Mouse (Mus musculus) liver, embryonic 12.5 days (tissue): ENCODE measurements around the gene Cyp2ab1. TPM values are rescaled to one million over a fixed set of nuclear protein-coding genes. Genes with fewer than 3 reads are reported as not detected.
A peak's percentile ranks its signal among the peaks of the same experiment; 100 is the strongest.

Experiments
- ATAC-seq: fragments of 200-750 bp; cut with Nextera tagmentation; 2 replicates; pipeline ENCODE4 v1.8.0; 2017; ENCODE audit warnings: moderate number of reproducible peaks, mild to moderate bottlenecking, moderate library complexity
- H3K27ac ChIP-seq: fragments of 300-500 bp; sonication (generic); 2 replicates; pipeline ENCODE4 v1.5.1; 2016; ENCODE audit warnings: mild to moderate bottlenecking
- H3K27me3 ChIP-seq: fragments of 300-500 bp; sonication (generic); replicated peaks from 2 replicates; pipeline ENCODE4 v1.6.1; 2016; ENCODE audit warnings: mild to moderate bottlenecking, moderate library complexity
- H3K36me3 ChIP-seq: fragments of 300-500 bp; sonication (generic); 2 replicates; pipeline ENCODE4 v1.6.1; 2016; ENCODE audit warnings: mild to moderate bottlenecking, moderate library complexity
- H3K4me1 ChIP-seq: fragments of 300-500 bp; sonication (generic); 2 replicates; pipeline ENCODE4 v1.6.1; 2016
- H3K4me2 ChIP-seq: fragments of 300-500 bp; sonication (generic); 2 replicates; pipeline ENCODE4 v1.6.1; 2016; ENCODE audit warnings: mild to moderate bottlenecking, moderate library complexity
- H3K4me3 ChIP-seq: fragments of 300-500 bp; sonication (generic); 2 replicates; pipeline ENCODE4 v1.5.1; 2016; ENCODE audit warnings: mild to moderate bottlenecking, moderate library complexity
- H3K9ac ChIP-seq: fragments of 300-500 bp; sonication (generic); 2 replicates; pipeline ENCODE4 v1.6.1; 2016; ENCODE audit warnings: mild to moderate bottlenecking, moderate library complexity
- H3K9me3 ChIP-seq: fragments of 300-500 bp; sonication (generic); replicated peaks from 2 replicates; pipeline ENCODE4 v1.6.1; 2016; ENCODE audit warnings: mild to moderate bottlenecking, moderate library complexity
- WGBS: fragments of 180-500 bp; shearing (Covaris S2); methylation state at CpG from one replicate; pipeline ENCODE4 v1.1.7; 2016; ENCODE audit not compliant: insufficient replicate concordance; 5-methylcytosine and 5-hydroxymethylcytosine counted together
- polyA plus RNA-seq: library from polyadenylated mRNA; unstranded; fragments of >200 nt; fragmentation: Nextera tagmentation; extraction: Ambion mirVana; gene quantifications from 2 replicates; pipeline ENCODE4 v1.2.1, GENCODE M21; 2016

The Cyp2ab1 gene
- polyA plus RNA-seq, 1 experiment from 2014 or later: not detected

DNA sequence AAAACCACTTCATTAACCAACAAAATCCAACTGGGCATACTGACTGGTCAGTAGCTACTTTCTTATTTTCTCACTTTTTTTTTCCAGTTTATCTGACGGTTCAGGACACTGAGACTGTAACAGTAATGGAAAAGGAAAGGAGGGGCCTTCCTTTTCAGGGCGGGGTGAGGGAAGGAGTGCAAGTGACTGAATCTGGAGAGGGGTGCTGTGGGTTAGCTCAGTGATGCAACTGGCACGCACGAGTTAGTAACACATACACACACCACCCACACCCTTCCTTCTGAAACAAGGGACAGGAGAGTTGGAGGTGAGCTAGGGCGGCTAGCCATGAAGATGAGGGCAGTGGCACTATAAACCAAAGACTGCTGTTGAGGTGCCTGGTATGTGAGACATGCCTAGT is 1.3 kb downstream of the Cyp2ab1 start:
- ATAC-seq: no peak
- Histone ChIP-seq H3K4me2 (no peak overlapping the region), H3K4me1 (no peaks in the 10 kb centered on the region), H3K9me3 (no peaks in the 10 kb centered on the region), H3K4me3 (no peak overlapping the region), H3K9ac (no peak overlapping the region), H3K27me3 (no peaks in the 10 kb centered on the region), H3K27ac (no peak overlapping the region), H3K36me3 (no peaks in the 10 kb centered on the region)
- WGBS: 43% methylated on average over 5 of the region's 5 CpGs

DNA sequence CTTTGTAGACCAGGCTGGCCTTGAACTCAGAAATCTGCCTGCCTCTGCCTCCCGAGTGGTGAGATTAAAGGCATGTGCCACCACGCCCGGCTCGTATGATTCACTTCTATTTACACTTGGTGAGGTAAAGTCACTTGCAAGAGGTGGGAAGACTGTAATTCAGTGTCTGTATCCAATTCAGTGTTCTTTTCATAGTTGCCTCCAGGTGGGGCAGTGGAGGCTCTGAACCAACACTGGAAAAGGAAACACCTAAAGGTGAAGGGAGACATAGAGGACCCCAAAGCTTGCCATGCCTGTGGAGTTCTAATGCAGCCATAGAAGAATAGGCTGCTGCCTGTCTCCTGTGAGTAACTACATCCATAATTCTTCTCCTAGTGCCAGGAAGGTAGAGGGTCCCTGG is 2.9 kb downstream of the Cyp2ab1 start:
- Histone ChIP-seq H3K9ac (no peak overlapping the region), H3K4me3 (no peak overlapping the region), H3K4me2 (no peak overlapping the region), H3K9me3 (no peaks in the 10 kb centered on the region), H3K27ac (no peak overlapping the region), H3K4me1 (no peaks in the 10 kb centered on the region), H3K36me3 (no peaks in the 10 kb centered on the region), H3K27me3 (no peaks in the 10 kb centered on the region)
- 74% methylated on average over 4 of the region's 4 CpGs for WGBS
- no peak for ATAC-seq

DNA sequence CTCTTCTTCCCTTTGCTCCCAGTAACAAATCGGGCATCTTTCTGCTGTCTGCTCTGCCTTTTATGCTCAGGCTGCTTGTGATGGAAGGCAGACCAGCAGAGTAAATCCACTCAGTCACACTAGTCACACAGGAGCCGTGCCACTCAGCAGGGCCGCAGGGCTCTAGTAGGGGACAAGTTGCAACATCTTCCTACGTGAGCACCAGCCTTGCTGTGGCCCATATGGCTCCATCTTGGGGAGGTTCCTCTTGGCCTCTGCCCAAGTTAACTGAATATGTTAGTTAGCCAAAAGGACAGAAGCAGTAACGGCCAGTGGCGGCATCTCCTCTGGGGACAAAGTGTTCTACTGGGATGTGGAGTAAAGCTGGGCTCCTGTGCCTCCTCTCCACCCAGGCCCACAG is 8.4 kb downstream of the Cyp2ab1 start:
- Histone ChIP-seq H3K4me1 (no peaks in the 10 kb centered on the region), H3K27me3 (no peaks in the 10 kb centered on the region), H3K4me3 (no peak overlapping the region), H3K9me3 (no peaks in the 10 kb centered on the region), H3K9ac (no peak overlapping the region), H3K36me3 (no peaks in the 10 kb centered on the region), H3K27ac (no peak overlapping the region), H3K4me2 (no peak overlapping the region)
- no peak for ATAC-seq
- WGBS: 70% methylated on average over 6 of the region's 6 CpGs

DNA sequence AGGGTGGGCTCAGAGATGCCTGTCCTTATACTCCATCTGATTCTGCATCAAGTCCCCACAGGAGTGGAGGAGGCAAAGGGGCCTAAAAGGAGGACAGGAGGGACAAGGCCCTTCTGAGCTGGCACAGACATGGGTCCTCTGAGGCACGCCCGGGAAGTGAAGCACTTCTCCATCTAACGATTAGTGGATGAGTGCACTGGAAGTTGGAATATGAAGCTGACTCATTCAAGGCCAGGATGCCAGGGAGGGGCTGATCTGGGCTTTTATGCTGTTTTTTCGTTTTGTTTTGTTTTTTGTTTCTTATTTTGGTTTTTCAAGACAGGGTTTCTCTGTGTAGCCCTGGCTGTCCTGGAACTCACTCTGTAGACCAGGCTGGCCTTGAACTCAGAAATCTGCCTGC is 9.9 kb downstream of the Cyp2ab1 start:
- Histone ChIP-seq H3K4me3 (no peak overlapping the region), H3K4me1 (no peaks in the 10 kb centered on the region), H3K9ac (no peak overlapping the region), H3K27ac (no peak overlapping the region), H3K36me3 (no peaks in the 10 kb centered on the region), H3K27me3 (no peaks in the 10 kb centered on the region), H3K9me3 (no peaks in the 10 kb centered on the region), H3K4me2 (no peak overlapping the region)
- 64% methylated on average over 4 of the region's 4 CpGs for WGBS
- no peak for ATAC-seq

GRCm38 (mm10) chr16:20312272-20312671 is 12.9 kb downstream of the Cyp2ab1 start:
- H3K4me2 ChIP-seq: no peak overlapping the region
- H3K27ac ChIP-seq: no peak overlapping the region
- H3K9me3 ChIP-seq: no peaks in the 10 kb centered on the region
- no peaks in the 10 kb centered on the region for H3K36me3 ChIP-seq
- H3K27me3 ChIP-seq: no peaks in the 10 kb centered on the region
- H3K9ac ChIP-seq: no peak overlapping the region
- H3K4me3 ChIP-seq: no peak overlapping the region
- no peak for ATAC-seq
- H3K4me1 ChIP-seq: no peaks in the 10 kb centered on the region
- 55% methylated on average over 14 of the region's 14 CpGs for WGBS

DNA sequence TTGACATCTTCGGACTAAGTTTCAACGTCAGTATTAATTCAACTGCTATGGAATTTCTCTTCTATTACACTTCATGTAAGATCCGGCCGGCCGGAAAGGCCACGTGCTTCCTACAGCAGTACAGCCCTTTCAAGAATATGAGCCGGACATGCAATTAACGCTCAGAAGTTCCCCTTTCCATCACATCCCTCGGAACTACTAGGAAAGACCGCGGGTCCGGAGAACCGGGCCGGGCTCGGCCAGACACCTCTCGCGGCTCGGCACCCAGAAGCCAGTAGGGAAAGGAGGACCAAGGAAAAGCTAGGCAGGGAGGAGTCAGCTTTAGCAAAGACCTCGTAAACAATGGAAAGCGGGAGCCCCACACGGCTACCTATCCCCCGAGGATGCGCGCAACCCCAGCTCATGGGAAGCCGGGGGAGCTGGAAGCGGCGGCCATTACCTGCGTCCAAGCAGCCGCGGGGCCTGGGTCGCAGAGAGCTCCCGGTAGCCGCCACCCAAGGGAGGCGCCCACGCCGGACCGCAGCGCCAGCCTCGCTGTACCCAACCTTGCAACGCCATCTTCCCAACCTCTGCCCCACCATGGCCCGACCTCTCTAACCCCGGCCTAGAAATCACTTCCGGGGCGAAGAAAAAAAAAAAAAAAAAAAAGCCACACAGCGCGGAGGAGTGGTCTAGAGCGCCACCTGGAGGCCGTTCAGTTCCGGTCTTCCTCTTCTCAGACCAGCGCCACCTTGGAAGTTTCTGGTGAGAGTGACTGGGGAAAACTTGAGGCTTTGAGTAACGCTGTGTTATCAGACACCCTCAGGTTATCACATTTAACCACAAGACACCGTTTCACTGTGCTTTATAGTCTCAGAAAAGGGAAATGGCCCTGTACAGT is 23.2 kb downstream of the Cyp2ab1 start, which contains the start of gene Parl:
Gene Parl (minus strand): TSS at position 618 of the 880 bp plus-strand sequence.
- H3K9me3 ChIP-seq: no peaks in the 10 kb centered on the region
- under 1% methylated on average over 52 of the region's 52 CpGs for WGBS
- H3K4me3 ChIP-seq: peak within 1 kb of the TSS; percentile 94
- H3K27me3 ChIP-seq: no peaks in the 10 kb centered on the region
- peak; percentile 93 for ATAC-seq
- H3K4me2 ChIP-seq: peak within 1 kb of the TSS; percentile 84
- H3K4me1 ChIP-seq: peaks cover 26% of the 10 kb centered on the region
- H3K9ac ChIP-seq: peak within 1 kb of the TSS; percentile 87
- H3K36me3 ChIP-seq: peaks cover 15% of the 10 kb centered on the region
- peak within 1 kb of the TSS; percentile 69 for H3K27ac ChIP-seq

- H3K9ac ChIP-seq: no peak overlapping the region
- H3K27ac ChIP-seq: no peak overlapping the region
- H3K9me3 ChIP-seq: no peaks in the 10 kb centered on the region
- no peaks in the 10 kb centered on the region for H3K27me3 ChIP-seq
- peak overlapping the region; percentile 94; the same call in 1 of the 2 replicates for H3K4me3 ChIP-seq
- 82% methylated on average over 2 of the region's 2 CpGs for WGBS
- ATAC-seq: no peak
- H3K36me3 ChIP-seq: peaks cover 33% of the 10 kb centered on the region
- H3K4me2 ChIP-seq: no peak overlapping the region
- peaks cover 26% of the 10 kb centered on the region for H3K4me1 ChIP-seq
These were observed 25.1 kb downstream of the Cyp2ab1 start for GRCm38 (mm10) chr16:20300076-20300475.

GRCm38 (mm10) chr16:20280238-20280637 is 45.0 kb downstream of the Cyp2ab1 start:
- no peak for ATAC-seq
- Histone ChIP-seq H3K36me3 (peaks cover 71% of the 10 kb centered on the region), H3K27me3 (no peaks in the 10 kb centered on the region), H3K4me3 (no peak overlapping the region), H3K4me2 (no peak overlapping the region), H3K4me1 (no peaks in the 10 kb centered on the region), H3K9me3 (no peaks in the 10 kb centered on the region), H3K27ac (no peak overlapping the region), H3K9ac (no peak overlapping the region)
- WGBS: 60% methylated on average over 4 of the region's 4 CpGs

GRCm38 (mm10) chr16:20279395-20279794 is 45.8 kb downstream of the Cyp2ab1 start:
- Histone ChIP-seq H3K27ac (no peak overlapping the region), H3K27me3 (no peaks in the 10 kb centered on the region), H3K9ac (no peak overlapping the region), H3K4me3 (no peak overlapping the region), H3K4me2 (no peak overlapping the region), H3K36me3 (peaks cover 63% of the 10 kb centered on the region), H3K9me3 (no peaks in the 10 kb centered on the region), H3K4me1 (no peaks in the 10 kb centered on the region)
- 75% methylated on average over 5 of the region's 5 CpGs for WGBS
- no peak for ATAC-seq

DNA sequence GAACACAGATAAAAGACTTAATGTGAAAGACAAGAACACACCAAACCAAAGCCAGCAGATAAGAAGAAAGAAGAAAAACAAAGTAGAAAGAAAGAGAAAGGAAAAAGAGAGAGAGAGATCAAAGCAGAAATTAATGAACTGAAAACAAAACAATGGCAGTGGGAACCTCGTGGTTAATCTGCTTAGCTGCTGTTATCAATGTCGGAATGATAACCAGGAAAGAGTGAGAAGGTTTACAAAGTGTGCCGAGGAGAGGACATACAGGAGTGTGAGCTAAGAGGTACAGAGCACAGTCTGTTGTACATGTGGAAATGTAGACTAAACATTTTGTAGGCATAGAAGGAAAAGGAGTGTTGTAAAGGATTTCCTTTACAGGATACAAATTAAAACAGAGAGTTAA is 52.2 kb downstream of the Cyp2ab1 start:
- H3K4me1 ChIP-seq: 0 out of 2 replicates have a peak, but pooled peaks cover 2% of the 10 kb centered on the region
- H3K27ac ChIP-seq: no peak overlapping the region
- no peak for ATAC-seq
- 14% methylated on average over 3 of the region's 3 CpGs for WGBS
- H3K9ac ChIP-seq: no peak overlapping the region
- no peak overlapping the region for H3K4me2 ChIP-seq
- H3K27me3 ChIP-seq: peaks cover 4% of the 10 kb centered on the region; the same call in 1 of the 2 replicates
- no peaks in the 10 kb centered on the region for H3K9me3 ChIP-seq
- H3K4me3 ChIP-seq: no peak overlapping the region
- 0 out of 2 replicates have a peak, but pooled peaks cover 2% of the 10 kb centered on the region for H3K36me3 ChIP-seq

GRCm38 (mm10) chr16:20271339-20271738 is 53.9 kb downstream of the Cyp2ab1 start:
- H3K27me3 ChIP-seq: peaks cover 4% of the 10 kb centered on the region; the same call in 1 of the 2 replicates
- H3K9ac ChIP-seq: no peak overlapping the region
- no peaks in the 10 kb centered on the region for H3K9me3 ChIP-seq
- no peak for ATAC-seq
- 0 out of 2 replicates have a peak, but pooled peaks cover 2% of the 10 kb centered on the region for H3K4me1 ChIP-seq
- WGBS: 50% methylated on average over 4 of the region's 4 CpGs
- H3K4me3 ChIP-seq: no peak overlapping the region
- H3K36me3 ChIP-seq: no peaks in the 10 kb centered on the region
- H3K27ac ChIP-seq: no peak overlapping the region
- no peak overlapping the region for H3K4me2 ChIP-seq

DNA sequence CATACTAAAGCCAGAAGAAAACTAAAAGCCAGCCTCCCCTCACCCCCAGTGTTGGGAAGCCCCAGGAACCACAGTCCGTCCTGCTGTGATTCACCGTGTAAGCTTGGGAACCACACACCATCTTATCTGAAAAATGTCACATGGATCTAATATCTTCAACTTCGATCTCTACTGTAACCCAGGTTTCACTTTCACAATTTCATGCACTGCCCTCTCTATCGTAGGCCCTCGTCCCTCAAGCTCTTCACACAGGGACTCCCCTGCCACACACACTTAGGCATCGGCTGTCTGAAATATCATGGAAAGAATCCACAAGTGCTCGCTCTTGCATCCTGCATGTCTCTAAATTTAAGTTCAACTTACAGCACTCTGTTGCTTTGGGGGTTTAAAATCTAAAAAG is 60.1 kb downstream of the Cyp2ab1 start:
- Histone ChIP-seq H3K4me2 (no peak overlapping the region), H3K27ac (no peak overlapping the region), H3K36me3 (no peaks in the 10 kb centered on the region), H3K9ac (no peak overlapping the region), H3K27me3 (peaks cover 7% of the 10 kb centered on the region; the same call in 1 of the 2 replicates), H3K9me3 (no peaks in the 10 kb centered on the region), H3K4me3 (no peak overlapping the region), H3K4me1 (no peaks in the 10 kb centered on the region)
- 67% methylated on average over 7 of the region's 7 CpGs for WGBS
- no peak for ATAC-seq
